Mouse (Mus musculus) left cerebral cortex, adult 18-20 months (tissue): ENCODE results near the gene Acox1. TPM values are rescaled to one million over a fixed set of nuclear protein-coding genes. Genes with fewer than 3 reads are reported as not detected.

Experiments
- DNase-seq, 2 experiments: peaks; one replicate each; pipeline ENCODE4 v3.0.0; 2021 to 2022; ENCODE audit warnings: low spot score in 2 of 2, mixed read lengths in 1 of 2
- total RNA-seq, 2 experiments: library from RNA; stranded (reverse); gene quantifications; 2 replicates each; pipeline ENCODE4 v1.2.3; 2021

The Acox1 gene
- total RNA-seq, 2 experiments from 2014 or later, result 115 to 123 TPM

- DNase-seq, result no peak
Observed at GRCm38 (mm10) chr11:116213877-116214510, 15.1 kb upstream of the Acox1 start.

DNA sequence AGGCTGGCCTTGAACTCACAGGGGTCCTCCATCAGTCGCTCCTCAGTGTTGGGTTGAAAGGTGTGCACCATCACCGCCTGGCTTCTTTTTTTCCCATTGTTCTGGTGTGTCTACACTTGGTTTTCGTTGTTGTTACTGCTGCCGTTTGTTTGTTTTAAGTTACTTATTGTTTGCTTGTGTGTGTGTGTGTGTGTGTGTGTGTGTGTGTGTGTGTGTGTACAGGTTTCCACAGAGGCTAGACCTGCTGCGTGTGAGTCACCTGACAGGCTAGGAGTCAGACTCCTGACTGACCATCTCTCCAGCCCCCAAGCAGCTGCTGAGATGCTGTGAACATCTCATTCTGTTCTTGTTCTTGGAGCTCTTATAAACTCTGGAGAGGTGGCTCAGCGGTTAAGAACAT lies 14.0 kb upstream of the Acox1 start:
- DNase-seq, result no peak

- DNase-seq, result no peak
Observed at GRCm38 (mm10) chr11:116210696-116211095, 11.9 kb upstream of the Acox1 start.

GRCm38 (mm10) chr11:116209257-116209656 lies 10.4 kb upstream of the Acox1 start:
- no peak for DNase-seq

GRCm38 (mm10) chr11:116208660-116209059 lies 9.8 kb upstream of the Acox1 start:
- no peak for DNase-seq

DNA sequence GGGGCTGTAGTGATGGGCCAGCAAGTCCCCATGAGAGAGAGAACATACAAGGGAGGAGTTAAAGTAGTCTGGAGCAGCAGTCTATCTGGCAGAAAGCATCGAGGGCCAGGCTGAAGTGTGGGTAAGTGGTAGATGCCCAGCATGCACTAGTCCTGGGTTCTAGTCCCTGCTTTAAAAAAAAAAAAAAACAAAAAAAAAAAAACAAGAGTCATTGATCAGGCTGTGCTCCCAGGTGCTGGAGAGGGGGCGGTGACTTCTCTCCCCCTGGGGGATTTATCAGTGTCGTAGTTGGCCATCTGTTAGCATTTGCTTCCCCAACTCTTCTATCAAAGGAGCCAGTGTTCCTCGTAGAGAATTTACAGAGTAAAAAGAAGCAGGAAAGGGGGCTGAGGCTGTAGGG lies 7.8 kb upstream of the Acox1 start:
- no peak for DNase-seq

- DNase-seq, result no peak
Observed at GRCm38 (mm10) chr11:116203150-116203549, 4.3 kb upstream of the Acox1 start.

DNA sequence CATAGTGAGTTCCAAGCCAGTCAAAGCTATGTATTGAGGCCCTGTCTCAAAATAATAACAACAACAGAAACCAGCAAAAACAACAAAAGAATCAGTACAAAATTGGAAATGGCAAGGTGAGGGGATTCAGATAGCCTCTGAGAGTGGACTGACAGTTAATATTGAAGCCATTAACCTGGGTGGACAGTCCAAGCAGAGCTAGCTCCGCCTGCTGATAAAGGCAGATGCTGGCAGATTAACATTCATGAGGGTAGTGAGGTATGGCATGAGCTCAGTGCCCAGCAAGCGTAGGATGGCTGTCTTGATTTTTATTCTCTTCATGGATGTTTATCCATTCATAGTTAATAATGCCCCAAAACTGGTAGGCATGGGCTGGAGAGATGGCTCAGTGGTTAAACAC lies 2.3 kb upstream of the Acox1 start:
- no peak for DNase-seq

- no peak for DNase-seq
Observed at GRCm38 (mm10) chr11:116198132-116198531, 713 bp downstream of the Acox1 start.

DNA sequence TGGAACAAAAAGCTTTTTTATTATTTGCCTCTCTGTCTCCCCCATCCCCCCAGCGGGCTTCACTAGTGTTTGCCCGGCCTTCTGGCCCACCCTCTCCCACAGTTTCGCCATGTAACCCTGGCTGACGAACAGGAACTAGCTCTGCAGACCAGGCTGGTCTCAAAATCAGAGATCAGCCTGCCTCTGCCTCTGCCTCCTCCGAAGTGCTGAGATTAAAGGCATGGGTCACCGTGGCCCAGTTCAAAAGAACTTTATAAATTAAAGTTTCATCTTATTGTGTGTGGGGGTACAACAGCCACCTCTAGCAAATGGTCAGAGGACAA lies 1.3 kb downstream of the Acox1 start:
- no peak for DNase-seq

GRCm38 (mm10) chr11:116196866-116197583 lies 1.8 kb downstream of the Acox1 start:
- DNase-seq, result no peak

DNA sequence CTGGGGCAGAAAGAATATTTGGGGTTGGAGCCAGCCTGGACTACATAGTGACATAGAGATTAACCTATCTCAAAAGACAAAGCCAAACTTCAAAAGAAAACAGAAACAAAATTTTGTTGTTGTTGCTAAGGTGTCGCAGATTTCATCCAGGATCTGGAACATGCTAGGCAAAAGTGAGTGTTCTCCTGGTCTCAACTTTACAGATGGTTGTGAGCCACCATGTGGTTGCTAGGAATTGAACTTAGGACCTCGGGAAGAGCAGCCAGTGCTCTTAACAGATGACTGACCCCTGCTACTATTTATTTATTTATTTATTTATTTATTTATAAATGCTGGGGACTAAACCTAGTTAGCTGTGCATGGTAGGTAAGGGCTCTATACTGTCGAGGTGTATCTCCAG lies 2.5 kb downstream of the Acox1 start:
- DNase-seq, result no peak

DNA sequence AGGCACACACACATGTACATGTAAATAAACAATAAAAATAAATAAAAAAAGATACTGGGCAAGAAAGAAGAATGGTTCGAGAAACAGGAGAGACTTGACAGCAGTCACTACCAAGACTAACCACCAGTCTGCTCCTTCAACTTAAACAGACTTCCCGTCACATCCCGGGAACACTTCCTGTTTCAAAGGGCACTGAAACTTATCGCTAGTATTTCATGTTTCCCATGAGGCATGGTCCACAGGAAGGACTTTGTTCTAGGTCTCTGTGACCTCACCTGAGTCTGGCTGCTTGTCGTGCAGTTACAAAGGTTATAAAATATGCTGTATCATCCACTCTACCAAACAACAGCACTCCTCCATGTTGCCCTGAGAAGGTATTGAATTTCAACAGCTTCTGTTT lies 3.6 kb downstream of the Acox1 start:
- no peak for DNase-seq

- no peak for DNase-seq
Observed at GRCm38 (mm10) chr11:116194619-116195018, 4.2 kb downstream of the Acox1 start.

DNA sequence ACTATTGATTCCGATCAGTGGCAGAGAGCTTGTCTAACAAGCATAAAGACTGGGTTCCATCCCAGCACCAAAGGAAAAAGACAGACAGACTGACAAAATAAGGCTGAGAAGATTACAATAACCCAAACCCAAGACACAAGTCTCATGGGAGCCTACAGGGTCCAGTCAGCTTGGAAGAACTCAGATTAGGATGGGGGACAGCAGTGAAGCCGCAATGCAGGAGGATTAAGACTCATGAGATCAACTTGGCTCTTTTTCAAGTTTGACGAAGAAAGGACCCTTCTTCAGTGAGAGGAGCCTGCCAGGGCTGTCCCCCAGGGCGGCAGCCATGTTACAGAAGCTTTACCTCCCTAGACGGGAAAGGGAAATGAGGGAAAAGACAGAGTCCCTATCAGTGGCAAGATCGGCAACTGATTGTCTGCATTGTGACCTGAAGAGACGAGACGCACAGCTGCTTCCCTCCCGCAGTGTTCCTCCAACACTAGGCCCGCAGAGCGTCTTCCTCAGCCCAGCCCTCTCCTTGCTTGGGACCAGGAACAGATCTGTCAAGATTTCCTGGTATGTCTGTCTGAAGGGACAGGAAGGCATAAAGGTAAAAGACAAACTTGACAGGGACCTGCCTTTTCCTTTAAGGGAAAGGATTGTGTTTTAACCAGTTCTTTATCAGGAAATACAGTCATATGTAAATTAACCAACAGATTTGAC lies 11.5 kb downstream of the Acox1 start:
- no peak for DNase-seq

DNA sequence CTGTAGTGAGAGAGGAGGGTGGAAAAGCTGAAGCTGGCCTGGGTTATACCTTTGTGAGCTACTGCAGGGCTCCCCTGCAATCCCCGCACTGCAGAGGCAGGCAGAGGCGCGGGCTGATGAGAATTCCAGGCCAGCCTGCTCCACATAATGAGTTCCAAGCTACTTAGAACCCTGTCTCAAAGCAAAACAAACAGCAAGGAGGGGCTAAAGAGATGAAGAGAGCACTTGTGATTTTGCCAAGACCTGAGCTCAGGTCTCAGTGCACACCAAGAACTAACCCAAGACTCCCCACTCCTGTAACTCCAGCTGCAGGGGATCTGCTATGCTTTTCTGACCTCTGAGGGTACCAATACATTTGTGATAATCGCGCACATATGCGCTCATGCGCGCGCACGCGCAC lies 12.5 kb downstream of the Acox1 start:
- no peak for DNase-seq

DNA sequence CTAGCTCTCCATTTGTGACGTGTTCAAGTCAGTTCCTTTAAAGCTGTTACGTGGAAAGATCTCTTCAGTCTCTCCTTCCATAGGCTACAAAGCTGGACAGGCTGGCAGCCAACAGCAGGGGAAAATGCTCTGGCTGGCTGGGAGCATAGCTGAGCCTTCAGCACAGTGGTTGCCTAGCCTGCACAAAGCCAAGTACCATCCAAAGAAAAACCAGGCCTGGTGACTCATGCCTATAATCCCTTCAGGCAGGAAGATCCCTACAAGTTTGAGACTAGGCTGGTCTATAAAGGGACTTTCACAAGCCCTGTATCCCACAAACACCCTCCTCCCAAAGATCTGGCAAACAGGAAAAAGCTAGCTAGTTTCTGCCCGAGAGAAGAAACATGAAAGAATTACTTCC lies 13.0 kb downstream of the Acox1 start:
- no peak for DNase-seq

GRCm38 (mm10) chr11:116178411-116179121 lies 20.3 kb downstream of the Acox1 start:
- no peak for DNase-seq

GRCm38 (mm10) chr11:116176010-116176409 lies 22.8 kb downstream of the Acox1 start:
- DNase-seq, result no peak

DNA sequence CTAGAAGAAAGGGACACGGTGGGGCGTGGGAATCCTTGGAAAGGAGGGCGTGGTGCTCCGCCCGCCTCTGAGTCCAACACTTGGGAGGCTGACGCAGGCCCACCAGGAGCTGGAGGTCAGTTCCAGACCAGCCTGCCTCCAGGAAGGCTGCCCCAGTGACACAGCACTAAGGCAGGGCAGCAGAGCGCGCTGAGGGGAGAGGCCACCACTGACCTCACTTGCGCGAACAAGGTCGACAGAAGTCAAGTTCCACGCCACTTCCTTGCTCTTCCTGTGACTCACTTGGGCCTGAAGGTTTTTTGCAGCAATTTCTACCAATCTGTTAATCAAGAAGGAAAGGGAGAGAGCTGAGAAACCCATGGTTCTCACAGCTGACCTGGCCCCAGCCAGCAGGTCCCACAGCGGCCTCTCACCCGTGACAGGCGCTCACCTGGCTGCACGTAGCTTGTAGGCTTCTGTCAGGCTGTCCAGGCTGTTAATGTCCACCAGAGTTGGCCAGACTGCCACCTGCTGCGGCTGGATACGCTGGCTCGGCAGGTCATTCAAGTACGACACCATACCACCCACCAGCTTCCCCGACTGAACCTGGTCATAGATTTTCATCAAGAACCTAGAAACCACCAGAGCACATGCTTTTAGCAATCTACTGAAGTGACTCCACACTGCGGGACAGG lies 23.9 kb downstream of the Acox1 start:
- no peak for DNase-seq

DNA sequence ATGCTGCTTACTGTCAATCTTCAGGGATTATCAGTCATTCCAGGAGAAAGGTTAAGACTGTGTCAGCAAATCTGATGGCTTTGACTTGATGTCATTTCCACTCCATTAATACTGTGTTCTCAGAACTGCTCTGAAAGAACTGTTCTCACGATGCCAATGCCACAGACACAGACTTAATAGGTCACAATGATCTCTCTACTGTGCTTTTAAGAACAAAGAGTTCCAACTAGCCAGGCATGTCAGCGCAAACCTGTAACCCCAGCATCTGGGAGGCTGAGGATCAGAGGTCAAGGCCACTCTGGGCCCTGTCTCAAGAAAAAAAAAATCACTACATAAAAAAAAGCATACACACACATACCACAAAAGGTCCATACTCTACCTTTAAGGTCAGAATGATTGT lies 26.9 kb downstream of the Acox1 start:
- DNase-seq, result no peak
